Mouse (Mus musculus) CH12.LX (cell line): Measurements from ENCODE around the gene Tnpo2. TPM values are rescaled to one million over a fixed set of nuclear protein-coding genes. Genes with fewer than 3 reads are reported as not detected.

Source experiments
- DNase-seq: peaks from one replicate; pipeline ENCODE4 v3.0.0-alpha.2; 2013; ENCODE audit errors: extremely low read depth
- H3K27ac ChIP-seq: 2 replicates; pipeline ENCODE4 v1.5.1; 2012; ENCODE audit warnings: low read depth, mild to moderate bottlenecking, control low read depth, moderate library complexity; ENCODE audit not compliant: insufficient read depth
- H3K27me3 ChIP-seq: replicated peaks from 2 replicates; pipeline ENCODE3; 2012; ENCODE audit warnings: inconsistent platforms
- H3K36me3 ChIP-seq, 2 experiments: replicated peaks in 1 of 2; 2 replicates each; pipeline versions ENCODE3 to v1.6.1; 2012; ENCODE audit warnings: inconsistent platforms in 1 of 2, low read length in 1 of 2, mild to moderate bottlenecking in 1 of 2, mixed read lengths in 1 of 2, moderate library complexity in 1 of 2; ENCODE audit not compliant: control insufficient read depth in 1 of 2, insufficient read depth in 1 of 2
- H3K4me1 ChIP-seq, 2 experiments: 2 replicates each; pipeline ENCODE4 v1.6.1; 2012; ENCODE audit warnings: inconsistent platforms in 1 of 2, moderate library complexity in 1 of 2; ENCODE audit not compliant: insufficient read depth in 2 of 2, control insufficient read depth in 1 of 2
- H3K4me2 ChIP-seq: 2 replicates; pipeline ENCODE4 v1.6.1; 2012; ENCODE audit warnings: low read depth, mild to moderate bottlenecking, control low read depth; ENCODE audit not compliant: poor library complexity, insufficient read depth, severe bottlenecking
- H3K4me3 ChIP-seq, 3 experiments: fragments of 150-350 bp in 1 of 3; sonication (generic) in 1 of 3; replicated peaks in 1 of 3; 2 replicates each; pipeline versions ENCODE3 to v1.5.1; 2011 to 2012; ENCODE audit warnings: low read depth in 2 of 3, low read length in 2 of 3, mild to moderate bottlenecking in 2 of 3, moderate library complexity in 2 of 3, control low read depth in 1 of 3, improper control_type of control experiment in 1 of 3, inconsistent platforms in 1 of 3, mixed read lengths in 1 of 3; ENCODE audit not compliant: poor library complexity in 1 of 3
- H3K79me2 ChIP-seq: replicated peaks from 2 replicates; pipeline ENCODE4 v1.6.1; 2012; ENCODE audit warnings: mild to moderate bottlenecking, moderate library complexity; ENCODE audit not compliant: control insufficient read depth, poor library complexity, insufficient read depth, severe bottlenecking; ENCODE audit errors: extremely low read depth
- H3K9ac ChIP-seq: 2 replicates; pipeline ENCODE4 v1.6.1; 2012; ENCODE audit warnings: low read depth, mild to moderate bottlenecking, control low read depth, moderate library complexity; ENCODE audit not compliant: insufficient read depth
- H3K9me3 ChIP-seq: replicated peaks from 2 replicates; pipeline ENCODE3; 2012; ENCODE audit warnings: low read length, inconsistent platforms, mixed read lengths
- CHD2 ChIP-seq: IDR thresholded peaks from 2 replicates; pipeline ENCODE4 v1.6.1; 2011; ENCODE audit warnings: low read length, improper control_type of control experiment
- CTCF ChIP-seq, 2 experiments: IDR thresholded peaks in 1 of 2; conservative IDR thresholded peaks in 1 of 2; 2 replicates each; pipeline ENCODE4 v1.5.1; 2011 to 2012; ENCODE audit warnings: low read depth in 2 of 2, low read length in 2 of 2, improper control_type of control experiment in 1 of 2, inconsistent platforms in 1 of 2, mild to moderate bottlenecking in 1 of 2, moderate library complexity in 1 of 2
- E2F4 ChIP-seq: IDR thresholded peaks from 2 replicates; pipeline ENCODE4 v1.6.1; 2011; ENCODE audit warnings: low read depth, low read length, improper control_type of control experiment; ENCODE audit not compliant: insufficient replicate concordance
- ELF1 ChIP-seq: IDR thresholded peaks from 2 replicates; pipeline ENCODE4 v1.6.1; 2014; ENCODE audit warnings: low read depth, mild to moderate bottlenecking, inconsistent platforms, low read length, improper control_type of control experiment
- EP300 ChIP-seq: IDR thresholded peaks from 2 replicates; pipeline ENCODE4 v1.6.1; 2011; ENCODE audit warnings: low read length, improper control_type of control experiment
- ETS1 ChIP-seq: conservative IDR thresholded peaks from 2 replicates; pipeline ENCODE4 v1.6.1; 2012; ENCODE audit warnings: low read depth, mild to moderate bottlenecking, inconsistent platforms, low read length, improper control_type of control experiment, moderate library complexity
- HCFC1 ChIP-seq: IDR thresholded peaks from 2 replicates; pipeline ENCODE4 v1.6.1; 2012; ENCODE audit warnings: low read depth, mild to moderate bottlenecking, inconsistent platforms, low read length, improper control_type of control experiment
- IRF4 ChIP-seq: IDR thresholded peaks from 2 replicates; pipeline ENCODE4 v1.6.1; 2014; ENCODE audit warnings: low read depth, mild to moderate bottlenecking, inconsistent platforms, low read length, improper control_type of control experiment
- JUND ChIP-seq: conservative IDR thresholded peaks from 2 replicates; pipeline ENCODE4 v1.6.1; 2011; ENCODE audit warnings: low read depth, low read length, improper control_type of control experiment
- KAT2A ChIP-seq: IDR thresholded peaks from 2 replicates; pipeline ENCODE4 v1.6.1; 2012; ENCODE audit warnings: low read length, improper control_type of control experiment, inconsistent platforms; ENCODE audit not compliant: insufficient replicate concordance
- MAFK ChIP-seq: IDR thresholded peaks from 2 replicates; pipeline ENCODE4 v1.6.1; 2011; ENCODE audit warnings: low read length, improper control_type of control experiment; ENCODE audit not compliant: insufficient replicate concordance
- MEF2A ChIP-seq: IDR thresholded peaks from 2 replicates; pipeline ENCODE4 v1.6.1; 2014; ENCODE audit warnings: low read depth, mild to moderate bottlenecking, inconsistent platforms, low read length, improper control_type of control experiment, borderline replicate concordance
- MXI1 ChIP-seq: IDR thresholded peaks from 2 replicates; pipeline ENCODE4 v1.6.1; 2011; ENCODE audit warnings: mild to moderate bottlenecking, low read depth, low read length, improper control_type of control experiment
- NELFE ChIP-seq: IDR thresholded peaks from 2 replicates; pipeline ENCODE4 v1.6.1; 2011; ENCODE audit warnings: low read depth, low read length, improper control_type of control experiment
- PAX5 ChIP-seq: IDR thresholded peaks from 2 replicates; pipeline ENCODE4 v1.6.1; 2012; ENCODE audit warnings: low read length, inconsistent platforms, mixed read lengths
- POLR2A ChIP-seq: IDR thresholded peaks from 2 replicates; pipeline ENCODE4 v1.6.1; 2011; ENCODE audit warnings: low read depth, mild to moderate bottlenecking, improper control_type of control experiment, low read length
- RAD21 ChIP-seq: IDR thresholded peaks from 2 replicates; pipeline ENCODE4 v1.6.1; 2011; ENCODE audit warnings: low read depth, mild to moderate bottlenecking, low read length, improper control_type of control experiment, moderate library complexity
- SIN3A ChIP-seq: IDR thresholded peaks from 2 replicates; pipeline ENCODE4 v1.6.1; 2012; ENCODE audit warnings: low read length, improper control_type of control experiment, inconsistent platforms
- TBP ChIP-seq: conservative IDR thresholded peaks from 2 replicates; pipeline ENCODE4 v1.6.1; 2011; ENCODE audit warnings: low read depth, low read length, improper control_type of control experiment
- TCF12 ChIP-seq: IDR thresholded peaks from 2 replicates; pipeline ENCODE4 v1.6.1; 2014; ENCODE audit warnings: low read depth, mild to moderate bottlenecking, inconsistent platforms, low read length, improper control_type of control experiment
- USF1 ChIP-seq: IDR thresholded peaks from 2 replicates; pipeline ENCODE4 v1.6.1; 2014; ENCODE audit warnings: low read depth, mild to moderate bottlenecking, inconsistent platforms, low read length, improper control_type of control experiment
- ZC3H11A ChIP-seq: IDR thresholded peaks from 2 replicates; pipeline ENCODE4 v1.6.1; 2012; ENCODE audit warnings: low read depth, mild to moderate bottlenecking, inconsistent platforms, low read length, improper control_type of control experiment
- dilution Hi-C: fragments of 300-500 bp; cut with MboI; formaldehyde crosslinking; loops from 2 replicates; pipeline ENCODE4 v1.14.3; 2020; ENCODE audit warnings: low sequenced_read_pairs; ENCODE audit not compliant: extremely low pct_unique_long_range_greater_than_20kb, extremely low pct_ligation_motif_present
- in situ Hi-C: fragments of 300-500 bp; cut with MboI; formaldehyde crosslinking; loops from 3 replicates; pipeline ENCODE4 v1.14.3; 2019; ENCODE audit warnings: low sequenced_read_pairs, low pct_ligation_motif_present, low pct_unique_long_range_greater_than_20kb, mixed read lengths
- polyA plus RNA-seq: library from polyadenylated mRNA; unstranded; fragments of >175 nt; gene quantifications from 2 replicates; pipeline ENCODE4 v1.2.1, GENCODE M21; 2012; ENCODE audit warnings: low read depth; ENCODE audit not compliant: insufficient read length
- total RNA-seq, 2 experiments: library from RNA; depleted of rRNA; stranded (reverse); fragments of 300-350 nt in 1 of 2; fragments of >200 nt in 1 of 2; gene quantifications; 2 replicates each; pipeline ENCODE4 v1.2.3; 2012 to 2014

The Tnpo2 gene
- total and polyA plus RNA-seq, 3 experiments = 36.3 to 57.0 (median 48.0) TPM

DNA sequence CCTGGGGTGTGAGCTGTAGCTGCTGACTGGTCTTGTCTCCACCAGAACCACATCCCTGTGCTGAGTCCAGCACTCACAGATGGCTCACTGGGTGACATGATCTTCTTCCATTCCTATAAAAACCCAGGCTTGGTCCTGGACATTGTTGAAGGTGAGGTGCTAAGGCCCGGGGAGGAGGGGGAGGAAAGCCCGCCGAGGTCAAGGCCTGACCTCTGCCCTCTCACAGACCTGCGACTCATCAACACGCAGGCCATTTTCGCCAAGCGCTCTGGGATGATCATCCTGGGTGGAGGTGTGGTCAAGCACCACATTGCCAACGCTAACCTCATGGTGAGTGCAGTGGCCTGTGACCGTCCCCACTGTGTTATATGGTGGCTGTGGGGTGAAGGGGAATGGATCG, 37.5 kb downstream of the Tnpo2 start:
- Histone ChIP-seq H3K9me3 (no peaks in the 10 kb centered on the region), H3K4me1 (peaks cover 6 to 27% of the 10 kb centered on the region in 2 experiments), H3K4me2 (no peak overlapping the region), H3K79me2 (peaks cover 17% of the 10 kb centered on the region), H3K27me3 (no peaks in the 10 kb centered on the region), H3K27ac (no peak overlapping the region), H3K4me3 (no peak overlapping the region), H3K9ac (no peak overlapping the region), H3K36me3 (peaks cover 47 to 60% of the 10 kb centered on the region in 2 experiments)
- DNase-seq = no peak
- TF ChIP-seq KAT2A (no peak), RAD21 (no peak), TBP (no peak), ELF1 (no peak), EP300 (no peak), POLR2A (no peak; the same call in 1 of the 2 replicates), E2F4 (no peak), JUND (no peak), MEF2A (no peak), ETS1 (no peak), SIN3A (no peak), CTCF (conservative IDR thresholded peaks at IDR 0.05 in 1 of 2, IDR thresholded peaks at IDR 0.05 in 1 of 2; ENCODE audit: low read depth in 2 of 2, low read length in 2 of 2) (no peak), MAFK (no peak), TCF12 (no peak), USF1 (no peak), IRF4 (no peak), PAX5 (no peak), ZC3H11A (no peak)
- dilution Hi-C loops = no loop called here
- in situ Hi-C loops = loop anchor here (5.0 kb wide), 1 partner anchor 98 kb away; no protein-coding TSS in a partner anchor

DNA sequence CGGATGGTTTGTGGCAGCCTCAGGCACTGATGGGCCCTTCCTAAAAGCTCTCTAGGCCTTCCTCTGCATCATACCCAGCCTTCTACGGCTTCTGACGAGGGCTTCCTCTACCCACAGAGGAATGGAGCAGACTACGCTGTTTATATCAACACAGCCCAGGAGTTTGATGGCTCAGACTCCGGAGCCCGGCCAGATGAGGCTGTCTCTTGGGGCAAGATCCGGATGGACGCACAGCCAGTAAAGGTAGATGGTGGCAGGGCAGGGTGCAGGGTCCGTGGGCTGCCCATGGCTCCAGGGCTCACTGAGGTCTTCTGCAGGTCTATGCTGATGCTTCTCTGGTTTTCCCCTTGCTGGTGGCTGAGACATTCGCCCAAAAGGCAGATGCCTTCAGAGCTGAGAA, 37.9 kb downstream of the Tnpo2 start:
- TF ChIP-seq KAT2A (no peak), ZC3H11A (no peak), SIN3A (no peak), PAX5 (no peak), MEF2A (no peak), CHD2 (no peak), MXI1 (no peak), NELFE (no peak), HCFC1 (no peak), ETS1 (no peak)
- H3K4me1 ChIP-seq = peaks cover 6 to 32% of the 10 kb centered on the region in 2 experiments
- in situ Hi-C loops (loop anchor here (5.0 kb wide), 1 partner anchor 98 kb away; no protein-coding TSS in a partner anchor), dilution Hi-C loops (no loop called here)
- no peak overlapping the region for H3K4me2 ChIP-seq
- no peak overlapping the region for H3K27ac ChIP-seq
- H3K27me3 ChIP-seq = no peaks in the 10 kb centered on the region
- H3K79me2 ChIP-seq = peaks cover 17% of the 10 kb centered on the region
- no peak overlapping the region for H3K9ac ChIP-seq
- H3K36me3 ChIP-seq = peaks cover 47 to 64% of the 10 kb centered on the region in 2 experiments
- H3K9me3 ChIP-seq = no peaks in the 10 kb centered on the region
- no peak overlapping the region for H3K4me3 ChIP-seq
- DNase-seq = no peak
